Mouse (Mus musculus): ENCODE results near the gene Kirrel3. TPM values are rescaled to one million over a fixed set of nuclear protein-coding genes. Genes with fewer than 3 reads are reported as not detected.

Gene Kirrel3
- total RNA-seq, 2 experiments from 2014 or later: 43.9 to 50.2 TPM

GRCm38 (mm10) chr9:34938140-34938539, 452.4 kb downstream of the Kirrel3 start:
- no peak for DNase-seq (ENCODE audit: low spot score in 2 of 2)

- no peak for DNase-seq (ENCODE audit: low spot score in 2 of 2)
These were observed 453.9 kb downstream of the Kirrel3 start for GRCm38 (mm10) chr9:34939621-34940020.

GRCm38 (mm10) chr9:34942122-34942831, 456.6 kb downstream of the Kirrel3 start:
- DNase-seq (ENCODE audit: low spot score in 2 of 2): no peak

- DNase-seq (ENCODE audit: low spot score in 2 of 2): no peak
These were observed 457.3 kb downstream of the Kirrel3 start for GRCm38 (mm10) chr9:34942996-34943395.

- DNase-seq (ENCODE audit: low spot score in 2 of 2): no peak
These were observed 459.6 kb downstream of the Kirrel3 start for GRCm38 (mm10) chr9:34945301-34945700.

- no peak for DNase-seq (ENCODE audit: low spot score in 2 of 2)
These were observed 461.6 kb downstream of the Kirrel3 start for GRCm38 (mm10) chr9:34947258-34947657.

- DNase-seq (ENCODE audit: low spot score in 2 of 2): no peak
These were observed 462.0 kb downstream of the Kirrel3 start for GRCm38 (mm10) chr9:34947717-34948116.

GRCm38 (mm10) chr9:34953420-34953819, 467.7 kb downstream of the Kirrel3 start:
- no peak for DNase-seq (ENCODE audit: low spot score in 2 of 2)

GRCm38 (mm10) chr9:34954212-34954611, 468.5 kb downstream of the Kirrel3 start:
- DNase-seq (ENCODE audit: low spot score in 2 of 2): no peak

- no peak for DNase-seq (ENCODE audit: low spot score in 2 of 2)
These were observed 470.8 kb downstream of the Kirrel3 start for GRCm38 (mm10) chr9:34956512-34956911.

- DNase-seq (ENCODE audit: low spot score in 2 of 2): no peak
These were observed 472.0 kb downstream of the Kirrel3 start for GRCm38 (mm10) chr9:34957691-34958090.

GRCm38 (mm10) chr9:34958183-34958830, 472.6 kb downstream of the Kirrel3 start:
- peak in 1 of 2 experiments; percentile 79 for DNase-seq (ENCODE audit: low spot score in 2 of 2)

GRCm38 (mm10) chr9:34960736-34961135, 475.0 kb downstream of the Kirrel3 start:
- no peak for DNase-seq (ENCODE audit: low spot score in 2 of 2)

- DNase-seq (ENCODE audit: low spot score in 2 of 2): no peak
These were observed 475.5 kb downstream of the Kirrel3 start for GRCm38 (mm10) chr9:34961171-34961570.

GRCm38 (mm10) chr9:34962251-34962650, 476.6 kb downstream of the Kirrel3 start:
- DNase-seq (ENCODE audit: low spot score in 2 of 2): no peak

GRCm38 (mm10) chr9:34963593-34963992, 477.9 kb downstream of the Kirrel3 start:
- no peak for DNase-seq (ENCODE audit: low spot score in 2 of 2)

GRCm38 (mm10) chr9:34964172-34965040, 478.7 kb downstream of the Kirrel3 start:
- no peak for DNase-seq (ENCODE audit: low spot score in 2 of 2)

GRCm38 (mm10) chr9:34965041-34965415, 479.3 kb downstream of the Kirrel3 start:
- DNase-seq (ENCODE audit: low spot score in 2 of 2): no peak

- no peak for DNase-seq (ENCODE audit: low spot score in 2 of 2)
These were observed 482.1 kb downstream of the Kirrel3 start for GRCm38 (mm10) chr9:34967772-34968171.

GRCm38 (mm10) chr9:34969881-34970490, 484.3 kb downstream of the Kirrel3 start:
- DNase-seq (ENCODE audit: low spot score in 2 of 2): no peak

- DNase-seq (ENCODE audit: low spot score in 2 of 2): no peak
These were observed 488.6 kb downstream of the Kirrel3 start for GRCm38 (mm10) chr9:34974326-34974725.

Measured in layer of hippocampus, postnatal 14 days (tissue).